Mouse (Mus musculus) adrenal gland, adult 18-20 months (tissue): ENCODE measurements around the gene Gm15056. TPM values are rescaled to one million over a fixed set of nuclear protein-coding genes. Genes with fewer than 3 reads are reported as not detected.

Experiments
- DNase-seq, 2 experiments: peaks; one replicate each; pipeline ENCODE4 v3.0.0; 2021 to 2022; ENCODE audit warnings: low spot score in 2 of 2
- long read RNA-seq, 2 experiments: library from polyadenylated mRNA; stranded (forward); transcript quantifications; one replicate each; pipeline ENCODE4 v2.0.0; 2021
- total RNA-seq, 2 experiments: library from RNA; stranded (reverse); gene quantifications; 1 replicate in 1 of 2; 2 replicates in 1 of 2; pipeline ENCODE4 v1.2.3; 2021

Gene Gm15056
- not detected for total RNA-seq
- long read RNA-seq, experiment 1, result 0 reads
- long read RNA-seq, experiment 2, result 0 reads

DNA sequence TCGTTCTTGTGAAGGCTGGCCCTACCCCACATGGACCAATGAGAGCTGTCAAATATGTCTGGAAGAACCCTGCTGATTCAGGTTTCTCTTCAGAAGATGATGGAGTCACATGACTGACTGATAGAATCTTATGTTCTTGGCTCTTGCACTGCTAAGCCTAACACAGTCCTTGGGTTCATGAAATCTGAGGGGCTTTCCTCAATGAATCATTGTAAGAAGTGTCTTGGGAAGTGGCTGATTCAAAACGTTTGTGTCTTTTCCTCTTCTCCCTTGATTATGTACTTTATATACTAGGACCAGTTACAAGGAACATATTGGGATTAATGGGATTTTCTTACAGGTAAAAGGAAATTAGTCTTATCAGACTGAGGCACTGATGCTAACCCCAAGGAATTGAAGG lies at the start of gene Gm15056:
Gm15056 (minus strand) TSS at position 101 of the 400 bp plus-strand sequence.
- no peak for DNase-seq

DNA sequence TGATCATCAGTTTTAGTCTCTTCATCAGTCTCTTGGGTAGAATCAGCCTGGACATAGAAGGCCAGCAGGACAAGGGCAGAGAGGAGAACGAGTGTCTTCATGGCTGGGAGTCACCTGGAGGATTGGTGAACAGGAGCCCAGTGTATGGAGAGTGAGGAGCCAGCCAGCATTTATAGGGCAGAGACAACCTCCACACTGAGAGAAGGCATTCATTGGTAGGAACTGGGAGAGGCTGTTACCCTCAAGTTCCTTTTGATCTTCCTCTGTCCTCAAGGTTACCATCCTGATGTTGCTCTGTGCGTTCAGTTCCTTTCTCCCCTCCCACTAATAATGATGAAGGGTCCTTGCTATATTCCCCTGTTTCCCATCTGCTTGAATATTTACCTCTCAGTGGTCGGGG lies 42.2 kb upstream of the Gm15056 start, which contains the start of gene AY761185:
AY761185 (minus strand) TSS at position 101 of the 400 bp plus-strand sequence.
- DNase-seq, result no peak

DNA sequence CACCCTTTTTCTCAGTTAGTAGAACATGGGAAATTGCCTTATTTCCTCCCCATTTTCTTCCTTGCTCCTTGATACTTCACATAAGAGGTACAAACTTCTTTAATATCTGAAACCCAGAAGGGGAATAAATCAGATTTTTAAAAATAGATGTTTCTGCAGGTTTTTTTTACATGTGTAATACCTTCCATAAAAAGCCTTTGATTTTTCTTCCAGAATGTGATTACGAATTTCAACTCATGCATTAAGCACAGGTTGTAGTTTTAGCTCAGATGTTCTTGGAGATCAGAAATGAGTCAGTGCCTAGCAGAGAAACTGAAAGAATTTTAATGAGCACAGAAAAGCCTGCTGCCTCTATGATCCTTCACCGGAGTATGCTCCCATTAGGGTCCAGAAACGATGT lies 19.5 kb upstream of the Gm15056 start, which contains the start of gene Gm6040:
Gm6040 (minus strand) TSS at position 101 of the 400 bp plus-strand sequence.
- DNase-seq, result no peak

DNA sequence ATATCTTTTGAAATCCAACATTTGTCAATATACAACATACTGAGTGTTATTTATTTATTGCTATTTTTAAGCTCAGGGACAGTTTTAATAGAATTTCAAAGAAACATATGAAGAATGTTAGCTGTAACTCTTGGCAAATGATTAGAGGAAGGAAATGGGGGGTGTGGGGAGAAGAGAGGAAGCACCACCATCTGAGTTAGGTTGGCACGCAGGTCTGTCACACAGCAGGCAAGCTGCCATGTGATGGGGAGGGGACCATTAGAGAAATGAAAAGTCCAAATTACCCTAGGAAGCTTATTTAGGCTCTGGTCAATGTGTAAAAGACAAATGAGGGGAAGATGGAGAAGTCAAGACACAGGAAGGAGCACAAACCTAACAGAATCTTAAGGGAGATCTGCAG lies 9.9 kb upstream of the Gm15056 start:
- no peak for DNase-seq

DNA sequence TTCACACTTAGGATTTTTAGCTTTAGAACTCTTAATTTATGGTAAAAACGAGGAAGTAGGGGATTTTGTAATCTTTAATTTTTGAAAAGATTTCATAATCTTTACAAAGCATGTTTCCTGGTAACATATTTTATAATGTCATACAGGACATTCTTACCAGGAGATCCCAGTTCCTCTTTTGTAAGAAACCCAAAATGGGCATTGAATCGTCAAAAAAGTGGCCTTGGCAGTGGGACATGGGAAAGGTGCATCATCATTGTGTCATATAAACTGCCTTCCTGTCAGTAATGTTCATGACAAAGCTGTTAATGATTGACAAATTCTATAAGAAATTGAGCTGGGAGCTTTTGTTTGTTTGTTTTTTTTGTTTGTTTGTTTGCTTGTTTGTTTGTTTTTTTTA lies 5.8 kb upstream of the Gm15056 start:
- no peak for DNase-seq

DNA sequence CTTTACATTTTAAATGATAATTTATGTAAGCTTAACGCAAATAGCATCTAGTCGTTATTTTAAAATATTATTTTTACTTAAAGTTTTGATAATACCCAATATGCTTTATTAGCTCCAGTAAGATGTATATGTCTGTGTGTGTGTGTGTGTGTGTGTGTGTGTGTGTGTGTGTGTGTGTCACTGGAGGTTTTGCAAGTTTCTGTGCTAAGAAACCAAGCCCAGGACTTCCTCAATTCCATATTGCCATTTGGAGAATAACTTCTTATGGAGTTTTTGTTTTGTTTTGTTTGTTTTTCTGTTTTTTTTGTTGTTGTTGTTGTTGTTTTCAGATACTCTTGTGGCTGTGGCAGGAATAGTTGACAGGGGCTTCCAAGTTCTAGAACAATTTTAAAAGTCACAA lies 4.7 kb upstream of the Gm15056 start:
- no peak for DNase-seq

DNA sequence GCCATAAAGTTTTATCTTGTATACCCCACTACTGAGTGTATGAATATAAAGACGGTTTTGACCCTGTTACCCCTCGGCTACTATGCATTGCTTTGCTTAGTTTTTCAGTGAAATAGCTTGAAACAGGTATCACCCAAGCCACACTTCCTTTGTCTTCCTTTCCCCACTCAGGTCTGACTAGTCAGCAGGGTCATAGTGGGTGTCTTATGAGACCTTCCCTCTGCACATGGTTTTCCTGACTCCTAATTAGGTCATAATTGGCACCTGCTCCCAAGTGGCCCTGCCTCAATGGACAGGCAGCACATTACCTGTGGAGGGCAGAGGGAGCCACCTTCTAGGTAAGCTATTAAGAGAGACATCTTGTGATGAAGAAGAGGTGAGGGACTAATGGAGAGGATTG lies 10.1 kb downstream of the Gm15056 start, which contains the start of gene Defb33:
Defb33 (plus strand) TSS at position 301 of the 400 bp plus-strand sequence.
- DNase-seq, result no peak

DNA sequence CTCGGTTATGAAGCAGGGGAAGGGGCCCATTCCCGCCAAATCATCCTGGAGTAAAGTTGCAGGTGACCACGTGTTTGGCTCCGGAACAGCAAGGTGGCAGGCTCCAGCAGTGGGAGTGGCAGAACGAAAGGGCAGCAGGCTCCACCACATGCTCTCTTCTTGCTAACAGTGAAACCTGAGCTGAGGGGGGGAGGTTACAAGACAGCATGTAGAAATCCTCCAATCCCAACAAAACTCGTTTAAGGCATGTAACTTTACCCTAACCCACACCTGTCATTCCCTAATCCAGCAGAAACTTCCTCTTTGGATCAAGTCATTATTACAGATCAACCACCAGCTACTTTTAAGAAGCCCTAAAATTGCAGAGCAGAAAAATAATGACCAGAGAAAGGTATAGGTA lies 27.8 kb downstream of the Gm15056 start:
- no peak for DNase-seq

Other genes with a start within 250 kb of the Gm15056 start
- gene Defb33, start 10.0 kb downstream of the Gm15056 start, total RNA-seq, result not detected
- not detected for gene Gm6040, start 19.4 kb upstream of the Gm15056 start, total RNA-seq
- gene AY761185, start 42.1 kb upstream of the Gm15056 start, total RNA-seq, result not detected
- not detected for gene Defa21, start 122.9 kb upstream of the Gm15056 start, total RNA-seq
- not detected for gene Defa23, start 152.4 kb upstream of the Gm15056 start, total RNA-seq
- not detected for gene Defa35, start 162.4 kb upstream of the Gm15056 start, total RNA-seq
- gene Defa25, start 181.8 kb upstream of the Gm15056 start, total RNA-seq, result not detected
- not detected for gene Gm14851, start 193.4 kb upstream of the Gm15056 start, total RNA-seq
- gene Defa30, start 232.0 kb upstream of the Gm15056 start, total RNA-seq, result not detected